Mouse (Mus musculus) heart, adult 2 months (tissue): ENCODE measurements around the gene Actl6a.

Source experiments
- CTCF ChIP-seq: fragments of 200-600 bp; IDR thresholded peaks from 2 replicates; pipeline ENCODE4 v1.8.1; 2022; ENCODE audit warnings: antibody characterized with exemption, mild to moderate bottlenecking, moderate library complexity
- EP300 ChIP-seq: fragments of 200-500 bp; IDR thresholded peaks from 2 replicates; pipeline ENCODE4 v1.6.1; 2011; ENCODE audit warnings: low read depth, low read length, control low read depth; ENCODE audit not compliant: insufficient read depth
- POLR2A ChIP-seq: fragments of 200-500 bp; IDR thresholded peaks from 2 replicates; pipeline ENCODE4 v1.6.1; 2011; ENCODE audit warnings: mild to moderate bottlenecking, low read depth, low read length, control low read depth; ENCODE audit not compliant: insufficient read depth

DNA sequence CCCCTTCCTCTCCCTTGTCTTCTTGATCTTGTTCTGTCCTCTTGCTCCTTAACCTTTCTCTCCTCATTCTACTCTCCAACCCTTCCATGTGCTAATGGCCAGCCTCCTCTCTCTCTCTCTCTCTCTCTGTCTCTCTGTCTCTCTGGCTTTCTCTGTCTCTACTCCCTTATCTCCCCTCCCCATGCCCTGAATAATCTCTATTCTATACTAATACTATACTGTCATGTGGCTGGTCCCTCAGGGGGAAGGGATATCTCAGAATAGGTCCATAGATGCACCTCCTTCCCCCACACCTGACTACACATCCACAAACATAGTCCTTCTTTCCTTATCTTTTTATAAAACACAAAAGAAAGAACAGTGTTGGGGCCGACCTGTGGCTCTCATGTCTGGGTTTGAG is 19.6 kb upstream of the Actl6a start:
- no peak for TF ChIP-seq POLR2A
- TF ChIP-seq EP300 = no peak
- no peak for TF ChIP-seq CTCF
